8 mouse cellular contexts compared by ENCODE assay signal in genomic region chr11:48852624-48853473, GRCm38 (mm10). TPM values are rescaled to one million over a fixed set of nuclear protein-coding genes. Genes with fewer than 3 reads are reported as not detected.
DNase-seq lines count a peak whose midpoint lies in the region; ATAC-seq and TF ChIP-seq lines count a peak whose summit lies in the region.

No protein-coding gene starts in this region.

- no peak for TF ChIP-seq CTCF in testis, adult 2 months (IDR thresholded peaks at IDR 0.05; ENCODE audit: control insufficient read depth, insufficient read depth, insufficient replicate concordance, low read depth, low read length)

- peak; percentile 50 for DNase-seq in cerebellum, adult 9-11 months
- DNase-seq in cerebellum, adult 8-10 months = no peak
- no peak for DNase-seq in testis, postnatal 10 days (ENCODE audit: low spot score)
- DNase-seq in limb, embryonic 14.5 days (ENCODE audit: low spot score) = peak; percentile 8
- no peak for DNase-seq in urinary bladder, postnatal 4 days (ENCODE audit: low spot score in 2 of 2)
- DNase-seq in adrenal gland, postnatal 10 days = no peak

- peak overlapping the region; percentile 67 for H3K4me3 ChIP-seq in testis, adult 2 months (ENCODE audit: control insufficient read depth, low read depth, low read length)
- H3K4me3 ChIP-seq in limb, embryonic 14.5 days (replicated peaks; ENCODE audit: low read length) = peak overlapping the region; percentile 55
- peak overlapping the region; percentile 66 for H3K4me3 ChIP-seq in stomach, embryonic 15.5 days (replicated peaks)

- H3K9me3 ChIP-seq in limb, embryonic 14.5 days (ENCODE audit: control insufficient read depth, low read length) = no peaks in the 10 kb centered on the region
- H3K9me3 ChIP-seq in stomach, embryonic 15.5 days = no peaks in the 10 kb centered on the region

- no peaks in the 10 kb centered on the region for H3K27me3 ChIP-seq in testis, adult 2 months (ENCODE audit: control insufficient read depth, insufficient read depth, low read length)
- no peaks in the 10 kb centered on the region; the same call in 1 of the 2 replicates for H3K27me3 ChIP-seq in limb, embryonic 14.5 days (ENCODE audit: control insufficient read depth, insufficient read depth, low read length)
- H3K27me3 ChIP-seq in stomach, embryonic 15.5 days (replicated peaks) = no peaks in the 10 kb centered on the region

- H3K4me1 ChIP-seq in testis, adult 2 months (ENCODE audit: control insufficient read depth, insufficient read depth, low read length) = peaks cover 11% of the 10 kb centered on the region
- H3K4me1 ChIP-seq in limb, embryonic 14.5 days (ENCODE audit: control insufficient read depth, insufficient read depth, low read length) = peaks cover 16% of the 10 kb centered on the region
- peaks cover 15% of the 10 kb centered on the region for H3K4me1 ChIP-seq in stomach, embryonic 15.5 days

- peak overlapping the region; percentile 68 for H3K4me2 ChIP-seq in limb, embryonic 14.5 days (replicated peaks; ENCODE audit: low read depth, low read length, severe bottlenecking)
- peak overlapping the region; percentile 93 for H3K4me2 ChIP-seq in stomach, embryonic 15.5 days

- no peaks in the 10 kb centered on the region for H3K36me3 ChIP-seq in testis, adult 2 months (ENCODE audit: control insufficient read depth, insufficient read depth, low read length)
- no peaks in the 10 kb centered on the region for H3K36me3 ChIP-seq in limb, embryonic 14.5 days (ENCODE audit: control insufficient read depth, insufficient read depth, low read length)
- no peaks in the 10 kb centered on the region for H3K36me3 ChIP-seq in stomach, embryonic 15.5 days

- peak; percentile 7 for ATAC-seq in limb, embryonic 14.5 days (ENCODE audit: low FRiP score, low read depth)
- ATAC-seq in stomach, embryonic 15.5 days (ENCODE audit: insufficient read depth, low FRiP score, low read depth) = no peak

- no peak for TF ChIP-seq POLR2A in testis, adult 2 months (IDR thresholded peaks at IDR 0.05; ENCODE audit: control insufficient read depth, low read depth, low read length)
- no peak for TF ChIP-seq POLR2A in limb, embryonic 14.5 days (IDR thresholded peaks at IDR 0.05; ENCODE audit: borderline replicate concordance, extremely low read depth, insufficient read depth, insufficient read length)

- WGBS in limb, embryonic 14.5 days = 7% methylated on average over 23 of the region's 23 CpGs
- 9% methylated on average over 23 of the region's 23 CpGs for WGBS in stomach, embryonic 15.5 days

- H3K9ac ChIP-seq in limb, embryonic 14.5 days (ENCODE audit: low read depth, low read length, severe bottlenecking) = peak overlapping the region; percentile 44
- H3K9ac ChIP-seq in stomach, embryonic 15.5 days = no peak overlapping the region

- peak overlapping the region; percentile 5; the same call in 1 of the 2 replicates for H3K27ac ChIP-seq in testis, adult 2 months (ENCODE audit: control insufficient read depth, insufficient read depth, low read depth, low read length)
- H3K27ac ChIP-seq in limb, embryonic 14.5 days (replicated peaks; ENCODE audit: low read depth, low read length) = no peak overlapping the region
- H3K27ac ChIP-seq in stomach, embryonic 15.5 days = no peak overlapping the region

RNA-seq across cellular contexts. Expression of gene Irgm1, which starts 18.6 kb away (rescaled TPM):
- polyA plus RNA-seq in testis, adult 2 months (2012; rRNA removed) = 0.75 and 0.78 TPM in 2 replicates
- 3.7 and 4.1 TPM in 2 replicates for polyA plus RNA-seq in limb, embryonic 14.5 days (2012; rRNA removed)
- polyA plus RNA-seq in limb, embryonic 14.5 days (2014; fragmentation: Nextera tagmentation; extraction: Ambion mirVana) = 4.5 and 5.5 TPM in 2 replicates
- 12.8 and 14.3 TPM in 2 replicates for polyA plus RNA-seq in stomach, embryonic 15.5 days (2015; fragmentation: Nextera tagmentation; extraction: Ambion mirVana)
- total RNA-seq in adrenal gland, postnatal 10 days (2021) = 10 to 100 TPM; 13.2 to 17.8 TPM

RNA-seq across cellular contexts. Expression of gene Gm12184, which starts 26.4 kb away (rescaled TPM):
- polyA plus RNA-seq in testis, adult 2 months (2012; rRNA removed) = 4.8 and 7.2 TPM in 2 replicates
- polyA plus RNA-seq in limb, embryonic 14.5 days (2012; rRNA removed) = 42.1 and 55.1 TPM in 2 replicates
- 7.9 and 14.8 TPM in 2 replicates for polyA plus RNA-seq in limb, embryonic 14.5 days (2014; fragmentation: Nextera tagmentation; extraction: Ambion mirVana)
- 10.3 and 16.4 TPM in 2 replicates for polyA plus RNA-seq in stomach, embryonic 15.5 days (2015; fragmentation: Nextera tagmentation; extraction: Ambion mirVana)
- 1 to 10 TPM; 2.5 to 4.9 TPM for total RNA-seq in adrenal gland, postnatal 10 days (2021)

RNA-seq across cellular contexts. Expression of gene Trim7, which starts 26.9 kb away (rescaled TPM):
- 16.3 and 18.3 TPM in 2 replicates for polyA plus RNA-seq in testis, adult 2 months (2012; rRNA removed)
- 2.6 and 2.9 TPM in 2 replicates for polyA plus RNA-seq in limb, embryonic 14.5 days (2012; rRNA removed)
- 1.2 and 2.0 TPM in 2 replicates for polyA plus RNA-seq in limb, embryonic 14.5 days (2014; fragmentation: Nextera tagmentation; extraction: Ambion mirVana)
- 2.3 and 2.5 TPM in 2 replicates for polyA plus RNA-seq in stomach, embryonic 15.5 days (2015; fragmentation: Nextera tagmentation; extraction: Ambion mirVana)
- total RNA-seq in adrenal gland, postnatal 10 days (2021) = 10 to 100 TPM in 1 of 2 experiments, 1 to 10 TPM in 1; 5.3 to 12.0 TPM

RNA-seq across cellular contexts. Expression of gene Trim41, which starts 35.7 kb away (rescaled TPM):
- polyA plus RNA-seq in testis, adult 2 months (2012; rRNA removed) = 85.7 and 95.5 TPM in 2 replicates
- 51.5 and 52.4 TPM in 2 replicates for polyA plus RNA-seq in limb, embryonic 14.5 days (2012; rRNA removed)
- polyA plus RNA-seq in limb, embryonic 14.5 days (2014; fragmentation: Nextera tagmentation; extraction: Ambion mirVana) = 5.5 and 7.0 TPM in 2 replicates
- 5.0 and 6.7 TPM in 2 replicates for polyA plus RNA-seq in stomach, embryonic 15.5 days (2015; fragmentation: Nextera tagmentation; extraction: Ambion mirVana)
- 10 to 100 TPM; 42.3 to 42.7 TPM for total RNA-seq in adrenal gland, postnatal 10 days (2021)

RNA-seq across cellular contexts. Expression of gene Gm5431, which starts 49.2 kb away (rescaled TPM):
- 0.02 and 0.05 TPM in 2 replicates for polyA plus RNA-seq in testis, adult 2 months (2012; rRNA removed)
- polyA plus RNA-seq in limb, embryonic 14.5 days (2012; rRNA removed) = 0.16 and 0.19 TPM in 2 replicates
- polyA plus RNA-seq in limb, embryonic 14.5 days (2014; fragmentation: Nextera tagmentation; extraction: Ambion mirVana) = 0.12 and 0.22 TPM in 2 replicates
- polyA plus RNA-seq in stomach, embryonic 15.5 days (2015; fragmentation: Nextera tagmentation; extraction: Ambion mirVana) = 0.24 and 0.37 TPM in 2 replicates
- total RNA-seq in adrenal gland, postnatal 10 days (2021) = 1 to 10 TPM; 1.6 to 2.0 TPM

Comparison
In these comparisons a context has a peak if more than half of its experiments do, and no peak if none do; other contexts are left out.
1. DNase-seq: peak in cerebellum, adult 9-11 months (single experiment) and limb, embryonic 14.5 days (single experiment); none in cerebellum, adult 8-10 months (single experiment), testis, postnatal 10 days (single experiment), urinary bladder, postnatal 4 days (0 of 2) and adrenal gland, postnatal 10 days (single experiment).
2. Peak in every context shown above with its lines, with median percentiles within 50 percentile points of each other: H3K4me3 ChIP-seq.